Mouse (Mus musculus) neural tube, embryonic 13.5 days (tissue): ENCODE results near the gene Sec16b. TPM values are rescaled to one million over a fixed set of nuclear protein-coding genes. Genes with fewer than 3 reads are reported as not detected.
A peak's percentile ranks its signal among the peaks of the same experiment; 100 is the strongest.

Experiments
- ATAC-seq: fragments of 200-750 bp; cut with Nextera tagmentation; 2 replicates; pipeline ENCODE4 v1.8.0; 2017; ENCODE audit warnings: low read depth, mild to moderate bottlenecking, moderate TSS enrichment, moderate library complexity
- H3K27ac ChIP-seq: fragments of 300-500 bp; sonication (generic); replicated peaks from 2 replicates; pipeline ENCODE4 v1.5.1; 2015; ENCODE audit warnings: moderate library complexity, mild to moderate bottlenecking, inconsistent platforms
- H3K27me3 ChIP-seq: fragments of 300-500 bp; sonication (generic); 2 replicates; pipeline ENCODE4 v1.6.1; 2015; ENCODE audit warnings: mild to moderate bottlenecking, inconsistent platforms
- H3K36me3 ChIP-seq: fragments of 300-500 bp; sonication (generic); 2 replicates; pipeline ENCODE4 v1.6.1; 2015; ENCODE audit warnings: mild to moderate bottlenecking, inconsistent platforms
- H3K4me1 ChIP-seq: fragments of 300-500 bp; sonication (generic); replicated peaks from 2 replicates; pipeline ENCODE4 v1.6.1; 2015; ENCODE audit warnings: inconsistent platforms
- H3K4me2 ChIP-seq: fragments of 300-500 bp; sonication (generic); 2 replicates; pipeline ENCODE4 v1.6.1; 2015; ENCODE audit warnings: inconsistent platforms, mild to moderate bottlenecking, moderate library complexity
- H3K4me3 ChIP-seq: fragments of 300-500 bp; sonication (generic); 2 replicates; pipeline ENCODE4 v1.5.1; 2015; ENCODE audit warnings: mild to moderate bottlenecking, inconsistent platforms
- H3K9ac ChIP-seq: fragments of 300-500 bp; sonication (generic); 2 replicates; pipeline ENCODE4 v1.6.1; 2015; ENCODE audit warnings: moderate library complexity, mild to moderate bottlenecking, inconsistent platforms
- H3K9me3 ChIP-seq: fragments of 300-500 bp; sonication (generic); 2 replicates; pipeline ENCODE4 v1.6.1; 2016; ENCODE audit warnings: inconsistent platforms
- WGBS: fragments of 180-500 bp; shearing (Covaris S2); methylation state at CpG from one replicate; pipeline ENCODE4 v1.1.7; 2015; 5-methylcytosine and 5-hydroxymethylcytosine counted together
- polyA plus RNA-seq: library from polyadenylated mRNA; unstranded; fragments of >200 nt; fragmentation: Nextera tagmentation; extraction: Ambion mirVana; gene quantifications from 2 replicates; pipeline ENCODE4 v1.2.1, GENCODE M21; 2015

The Sec16b gene
- polyA plus RNA-seq, 1 experiment from 2014 or later, result 0.74 TPM

DNA sequence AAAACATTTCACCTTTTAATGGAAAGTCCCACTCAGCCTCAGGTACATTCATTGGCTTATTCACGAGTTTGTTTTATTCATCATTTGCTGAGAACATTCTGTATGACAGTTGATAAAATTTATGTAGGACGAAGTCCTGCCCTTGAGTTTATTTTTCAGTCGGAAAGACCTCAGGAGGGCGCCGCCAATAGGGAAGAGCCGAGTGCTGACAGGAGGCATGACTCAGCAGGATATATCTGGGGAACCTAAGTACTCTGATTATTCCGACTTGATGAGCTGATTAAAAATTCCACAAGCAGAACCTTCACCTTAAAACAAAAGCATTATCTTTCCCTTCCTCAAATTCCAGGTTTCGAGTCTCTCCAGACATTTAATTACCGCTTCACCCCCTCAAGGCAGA lies 26.4 kb upstream of the Sec16b start:
- Histone ChIP-seq H3K9me3 (no peaks in the 10 kb centered on the region), H3K27ac (no peak overlapping the region), H3K4me1 (0 out of 2 replicates have a peak, but pooled peaks cover 3% of the 10 kb centered on the region), H3K27me3 (no peaks in the 10 kb centered on the region), H3K4me3 (no peak overlapping the region), H3K9ac (no peak overlapping the region), H3K36me3 (no peaks in the 10 kb centered on the region), H3K4me2 (no peak overlapping the region)
- 42% methylated on average over 9 of the region's 9 CpGs for whole genome bisulfite sequencing
- no peak for ATAC-seq

DNA sequence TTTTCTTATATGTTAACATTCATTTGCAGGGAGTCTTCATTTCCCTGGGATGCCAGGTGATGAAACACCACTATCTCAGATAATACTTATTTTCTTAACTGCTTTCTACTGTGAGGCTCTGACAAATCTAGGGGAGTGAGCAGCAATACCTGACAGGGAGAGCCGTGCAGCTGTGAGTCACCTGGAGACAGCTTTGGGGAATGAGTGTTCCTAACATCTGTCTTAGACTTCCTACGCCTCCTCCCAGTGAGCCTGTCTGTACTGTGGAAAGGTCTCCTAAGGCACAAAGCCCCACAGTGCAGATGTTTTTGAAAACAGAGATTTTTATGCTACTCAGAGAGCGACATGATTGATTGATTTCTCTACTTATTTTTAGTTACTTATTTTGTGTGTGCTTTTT lies 25.6 kb upstream of the Sec16b start:
- Histone ChIP-seq H3K9me3 (no peaks in the 10 kb centered on the region), H3K36me3 (no peaks in the 10 kb centered on the region), H3K27me3 (no peaks in the 10 kb centered on the region), H3K9ac (no peak overlapping the region), H3K4me2 (no peak overlapping the region), H3K4me3 (no peak overlapping the region), H3K27ac (no peak overlapping the region), H3K4me1 (0 out of 2 replicates have a peak, but pooled peaks cover 3% of the 10 kb centered on the region)
- no peak for ATAC-seq
- WGBS, result 79% methylated on average over 3 of the region's 3 CpGs

DNA sequence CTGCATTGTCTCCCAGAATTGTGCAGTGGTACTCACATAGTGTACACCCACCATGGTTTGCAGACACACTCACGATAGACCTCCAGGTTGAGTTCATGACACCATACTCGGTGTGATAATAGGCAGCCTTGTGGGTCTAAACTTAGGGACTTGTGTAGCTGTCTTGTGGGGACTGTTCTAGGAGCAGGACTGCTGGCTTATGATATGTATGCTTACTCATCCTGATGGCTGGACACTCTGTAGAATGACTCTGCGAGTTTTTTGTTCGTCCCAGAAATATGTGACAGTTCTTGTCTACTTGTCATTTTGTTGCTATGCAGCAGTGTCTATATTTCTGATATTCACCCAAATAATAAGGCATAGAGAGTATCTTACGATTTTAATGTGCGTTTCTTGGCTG lies 24.9 kb upstream of the Sec16b start:
- Histone ChIP-seq H3K4me3 (no peak overlapping the region), H3K4me1 (0 out of 2 replicates have a peak, but pooled peaks cover 3% of the 10 kb centered on the region), H3K4me2 (no peak overlapping the region), H3K9ac (no peak overlapping the region), H3K36me3 (no peaks in the 10 kb centered on the region), H3K27me3 (no peaks in the 10 kb centered on the region), H3K27ac (no peak overlapping the region), H3K9me3 (no peaks in the 10 kb centered on the region)
- WGBS, result 96% methylated on average over 6 of the region's 6 CpGs
- ATAC-seq, result no peak

DNA sequence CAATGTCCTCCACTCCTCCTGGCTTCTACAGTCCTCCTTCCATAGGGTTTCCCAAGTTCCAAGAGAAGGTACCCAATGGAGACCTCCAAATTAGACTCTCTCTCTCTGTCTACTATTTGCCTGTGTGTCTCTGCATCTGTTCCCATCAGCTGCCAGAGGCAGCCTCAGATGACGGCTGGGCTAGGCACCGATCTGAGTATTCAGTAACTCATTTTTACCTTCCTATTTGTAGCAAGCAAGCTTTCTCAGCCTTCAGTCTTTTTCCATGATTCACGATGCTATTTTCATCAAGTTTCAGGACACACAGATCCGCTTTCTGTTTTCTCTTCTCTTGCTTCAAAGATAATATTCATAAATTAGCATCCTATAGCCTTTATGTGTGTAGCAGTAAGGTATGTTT lies 22.4 kb upstream of the Sec16b start:
- Histone ChIP-seq H3K27ac (no peak overlapping the region), H3K36me3 (no peaks in the 10 kb centered on the region)

DNA sequence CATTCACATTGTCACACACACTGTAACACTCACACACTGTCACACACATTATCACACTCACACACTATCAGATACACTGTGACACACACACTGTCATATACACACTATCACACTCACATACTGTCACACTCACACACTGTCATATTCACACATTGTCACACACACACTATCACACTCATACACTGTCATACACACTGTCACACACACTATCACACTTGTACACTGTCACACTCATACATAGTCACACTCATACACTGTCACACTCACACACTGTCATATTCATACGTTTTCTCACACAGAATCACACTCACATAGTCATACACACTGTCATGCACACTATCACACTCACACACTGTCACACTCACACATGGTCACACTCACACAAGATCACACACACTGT lies 5.9 kb upstream of the Sec16b start:
- ATAC-seq, result no peak; the same call in 1 of the 2 replicates

More for the DNA sequence above, 22.4 kb upstream of the Sec16b start:
- no peaks in the 10 kb centered on the region for H3K27me3 ChIP-seq
- H3K4me3 ChIP-seq, result no peak overlapping the region
- no peak overlapping the region for H3K9ac ChIP-seq
- WGBS, result 94% methylated on average over 4 of the region's 4 CpGs
- no peak for ATAC-seq
- H3K4me1 ChIP-seq, result 0 out of 2 replicates have a peak, but pooled peaks cover 3% of the 10 kb centered on the region
- no peak overlapping the region for H3K4me2 ChIP-seq
- H3K9me3 ChIP-seq, result no peaks in the 10 kb centered on the region

DNA sequence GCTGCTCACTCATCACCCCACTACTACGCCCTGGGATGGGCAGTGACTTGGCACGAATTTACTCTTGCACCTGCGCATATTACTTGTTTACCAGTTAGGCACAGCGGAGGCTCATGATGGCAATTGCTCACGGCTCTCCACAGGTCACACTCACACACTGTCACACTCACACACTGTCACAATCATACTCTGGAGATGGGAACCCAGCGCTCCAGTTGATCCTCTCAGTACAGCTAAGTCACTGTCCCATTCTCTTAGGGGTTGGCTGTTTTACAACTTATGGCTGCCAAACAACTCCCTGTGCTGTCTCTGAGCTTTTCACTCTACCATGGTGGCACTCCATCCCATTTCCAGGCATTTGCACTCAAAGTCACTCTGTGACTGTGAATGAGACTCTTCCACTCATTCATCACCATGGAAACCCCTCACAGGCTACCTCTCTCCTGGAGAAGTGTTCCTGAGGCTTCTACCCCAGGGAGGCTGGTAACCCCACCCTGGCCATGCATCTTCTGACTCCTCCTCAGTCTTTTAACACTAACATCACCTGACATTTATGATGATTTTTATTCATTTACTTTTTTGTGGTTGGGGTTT lies 5.1 kb upstream of the Sec16b start:
- Histone ChIP-seq H3K9me3 (no peaks in the 10 kb centered on the region), H3K27ac (no peak overlapping the region), H3K4me2 (no peak overlapping the region), H3K36me3 (no peaks in the 10 kb centered on the region), H3K9ac (no peak overlapping the region), H3K4me3 (no peak overlapping the region), H3K4me1 (no peaks in the 10 kb centered on the region), H3K27me3 (peaks cover 4% of the 10 kb centered on the region; the same call in 1 of the 2 replicates)
- 84% methylated on average over 6 of the region's 6 CpGs for WGBS
- ATAC-seq, result peak; percentile 65

More for the DNA sequence above, 5.9 kb upstream of the Sec16b start:
- no peak overlapping the region for H3K27ac ChIP-seq
- no peaks in the 10 kb centered on the region for H3K4me1 ChIP-seq
- peaks cover 4% of the 10 kb centered on the region; the same call in 1 of the 2 replicates for H3K27me3 ChIP-seq
- no peak overlapping the region for H3K9ac ChIP-seq
- H3K36me3 ChIP-seq, result no peaks in the 10 kb centered on the region
- no peak overlapping the region for H3K4me2 ChIP-seq
- H3K9me3 ChIP-seq, result no peaks in the 10 kb centered on the region
- WGBS, result 87% methylated on average over 1 of the region's 1 CpGs
- no peak overlapping the region for H3K4me3 ChIP-seq

DNA sequence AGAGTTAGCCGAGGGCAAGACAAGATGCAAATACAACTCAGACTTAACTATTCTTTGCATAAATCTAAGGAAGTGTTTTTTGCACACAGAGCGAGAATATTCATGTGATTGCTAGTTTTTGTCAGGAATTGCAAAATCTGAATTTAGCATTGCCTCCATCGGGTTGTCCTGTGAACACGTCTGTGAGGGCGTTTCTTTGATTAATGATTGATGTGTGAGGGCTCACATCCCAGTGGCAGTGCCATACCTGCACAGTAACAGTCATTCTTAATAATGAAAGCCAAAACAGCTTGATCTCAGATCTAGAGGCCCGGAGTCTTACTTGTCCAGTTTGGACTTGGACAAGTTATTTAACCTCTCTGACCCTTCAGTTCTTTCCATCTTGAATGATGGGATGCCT lies 3.5 kb upstream of the Sec16b start:
- Histone ChIP-seq H3K4me2 (no peak overlapping the region), H3K27me3 (peaks cover 4% of the 10 kb centered on the region), H3K4me1 (peaks cover 3% of the 10 kb centered on the region; the same call in 1 of the 2 replicates), H3K36me3 (no peaks in the 10 kb centered on the region), H3K27ac (no peak overlapping the region), H3K9ac (no peak overlapping the region), H3K4me3 (no peak overlapping the region), H3K9me3 (no peaks in the 10 kb centered on the region)
- WGBS, result 72% methylated on average over 6 of the region's 6 CpGs
- no peak for ATAC-seq

DNA sequence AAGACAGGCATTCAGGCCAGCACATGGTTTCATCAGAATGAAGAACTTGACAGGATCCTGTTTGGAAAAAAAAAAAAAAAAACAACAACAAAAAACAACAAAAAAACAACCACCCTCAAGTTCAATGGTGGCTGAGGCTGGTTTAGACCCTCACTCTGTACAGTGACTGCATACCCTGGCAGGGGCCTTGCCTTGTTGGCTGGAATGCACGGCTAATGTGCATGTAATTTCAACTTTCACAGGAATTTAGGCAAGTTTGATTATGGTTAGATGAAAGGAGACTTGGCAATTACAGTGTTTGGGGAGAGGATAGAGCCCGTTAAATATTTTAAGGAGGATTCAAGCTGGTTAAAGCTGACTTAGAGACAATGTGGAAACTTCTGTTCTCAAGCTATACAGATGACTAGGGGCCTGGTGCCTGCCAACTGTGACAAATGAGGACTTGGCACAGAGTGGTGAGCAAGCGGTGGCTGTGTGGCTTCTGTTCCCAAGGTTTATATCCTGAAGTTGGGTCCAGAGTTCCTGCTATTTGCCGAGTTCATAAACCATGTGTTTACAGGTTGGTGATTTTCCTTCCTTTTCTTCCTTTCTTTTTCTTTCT lies 567 bp downstream of the Sec16b start:
- no peaks in the 10 kb centered on the region for H3K36me3 ChIP-seq
- no peak overlapping the region for H3K4me2 ChIP-seq
- H3K4me3 ChIP-seq, result no peak overlapping the region
- no peak overlapping the region for H3K27ac ChIP-seq
- H3K9ac ChIP-seq, result no peak overlapping the region
- peaks cover 11% of the 10 kb centered on the region; the same call in 1 of the 2 replicates for H3K4me1 ChIP-seq
- peaks cover 12% of the 10 kb centered on the region for H3K27me3 ChIP-seq
- WGBS, result 29% methylated on average over 4 of the region's 4 CpGs
- ATAC-seq, result peak; percentile 82; the same call in 1 of the 2 replicates
- no peaks in the 10 kb centered on the region for H3K9me3 ChIP-seq

DNA sequence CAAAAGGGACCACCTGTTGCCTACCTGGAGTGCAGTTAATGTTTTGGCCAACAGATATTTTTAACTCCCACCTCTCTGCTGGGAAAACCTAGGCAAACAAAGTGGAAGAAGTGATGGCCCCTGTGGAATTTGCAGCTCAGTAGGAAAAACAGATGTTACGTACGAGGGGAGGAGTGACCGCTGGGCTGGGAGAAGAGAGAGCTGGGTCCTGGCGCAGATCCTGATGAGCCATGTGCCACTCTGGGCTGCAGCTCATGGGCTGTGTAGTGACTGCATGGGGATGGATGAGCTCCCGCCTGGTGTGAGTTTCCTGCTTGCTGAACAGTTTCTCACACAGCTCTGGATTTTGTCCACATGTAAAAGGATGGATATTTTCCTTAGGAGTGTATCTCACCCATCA lies 1.3 kb downstream of the Sec16b start:
- Histone ChIP-seq H3K36me3 (no peaks in the 10 kb centered on the region), H3K9ac (no peak overlapping the region), H3K4me1 (peaks cover 11% of the 10 kb centered on the region; the same call in 1 of the 2 replicates), H3K4me2 (no peak overlapping the region), H3K4me3 (no peak overlapping the region), H3K9me3 (no peaks in the 10 kb centered on the region), H3K27ac (no peak overlapping the region), H3K27me3 (peaks cover 13% of the 10 kb centered on the region)
- ATAC-seq, result peak; percentile 41; the same call in 1 of the 2 replicates
- WGBS, result 51% methylated on average over 5 of the region's 5 CpGs

DNA sequence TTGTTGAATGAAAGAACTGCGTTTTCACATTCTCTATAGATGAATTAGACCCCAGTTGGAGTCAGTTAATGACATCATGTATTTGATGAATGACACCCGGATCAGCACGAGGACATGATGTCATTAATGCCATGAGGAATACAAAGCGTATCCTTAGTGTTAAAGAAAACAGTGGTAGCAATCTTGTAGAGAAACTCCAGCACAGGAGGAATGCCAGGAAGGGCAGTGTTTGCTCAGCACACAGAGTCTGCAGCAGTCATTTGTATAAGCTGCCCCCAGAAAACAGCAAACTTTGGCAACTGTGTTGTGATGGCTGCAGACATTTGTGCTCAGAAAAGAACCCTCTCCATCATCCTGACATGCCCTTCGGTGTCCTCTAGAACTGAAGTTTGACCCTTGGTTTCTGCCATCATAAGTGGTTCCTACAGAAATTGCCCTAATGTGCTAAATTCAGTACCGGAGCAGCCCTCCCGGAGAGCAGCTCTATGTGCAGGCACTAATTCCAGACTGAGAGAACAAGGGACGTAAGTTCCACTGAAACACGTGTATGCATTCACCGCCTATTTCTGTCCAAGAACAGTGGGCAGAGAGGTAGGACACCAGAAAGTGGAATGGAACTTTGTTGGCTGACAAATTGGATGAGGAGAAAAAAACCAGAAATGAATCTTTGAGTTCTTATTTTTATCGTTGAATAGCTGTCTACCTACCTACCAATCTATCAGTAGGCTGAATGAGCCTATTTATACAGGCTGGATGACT lies 6.3 kb downstream of the Sec16b start:
- H3K4me3 ChIP-seq, result no peak overlapping the region
- 72% methylated on average over 11 of the region's 11 CpGs for WGBS
- no peak overlapping the region for H3K4me2 ChIP-seq
- peaks cover 11% of the 10 kb centered on the region for H3K27me3 ChIP-seq
- peaks cover 11% of the 10 kb centered on the region; the same call in 1 of the 2 replicates for H3K4me1 ChIP-seq
- H3K9ac ChIP-seq, result no peak overlapping the region
- no peaks in the 10 kb centered on the region for H3K36me3 ChIP-seq
- no peaks in the 10 kb centered on the region for H3K9me3 ChIP-seq
- no peak for ATAC-seq
- H3K27ac ChIP-seq, result no peak overlapping the region

DNA sequence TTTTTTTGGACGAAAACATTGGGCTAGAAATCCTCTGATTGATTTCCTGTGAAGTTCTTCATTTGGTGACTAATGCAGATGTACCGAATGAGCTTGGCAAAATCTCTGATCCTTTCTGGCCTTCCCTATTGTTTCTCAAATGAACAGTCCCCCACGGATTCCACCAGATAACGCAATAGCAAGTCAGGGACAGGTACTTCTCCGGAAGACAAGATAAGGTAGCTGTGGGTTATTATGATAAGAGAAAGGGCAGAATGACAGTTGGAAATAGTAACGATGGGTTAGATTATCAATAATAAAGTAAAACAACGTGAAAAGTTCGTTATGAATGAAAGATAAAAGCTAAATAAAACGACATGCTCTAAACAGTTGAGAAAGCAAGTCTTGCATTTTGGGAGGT lies 7.0 kb downstream of the Sec16b start:
- Histone ChIP-seq H3K4me3 (no peak overlapping the region), H3K27me3 (peaks cover 9% of the 10 kb centered on the region), H3K9me3 (no peaks in the 10 kb centered on the region), H3K9ac (no peak overlapping the region), H3K27ac (no peak overlapping the region), H3K36me3 (no peaks in the 10 kb centered on the region), H3K4me1 (peaks cover 17% of the 10 kb centered on the region), H3K4me2 (no peak overlapping the region)
- no peak for ATAC-seq
- 81% methylated on average over 9 of the region's 9 CpGs for WGBS

DNA sequence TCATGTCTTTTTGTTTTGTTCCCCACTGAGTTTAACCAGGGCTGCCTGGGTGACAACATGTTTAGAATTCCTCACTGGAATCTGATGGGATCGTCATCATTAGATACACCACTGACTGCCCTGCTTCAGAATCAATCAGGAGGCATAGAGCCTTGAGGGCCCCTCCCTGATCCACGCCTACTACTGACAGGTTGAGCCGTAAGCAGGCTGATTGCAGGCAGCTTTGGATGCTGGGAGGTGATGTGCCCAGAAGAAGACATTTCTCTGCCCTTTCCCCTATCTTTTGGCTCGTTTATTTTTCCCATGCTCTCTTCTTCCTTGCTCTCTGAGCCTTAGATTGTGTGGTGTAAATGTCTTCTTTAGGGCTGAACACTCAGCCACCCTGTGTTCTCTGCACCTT lies 7.8 kb downstream of the Sec16b start:
- Histone ChIP-seq H3K4me2 (no peak overlapping the region), H3K9me3 (no peaks in the 10 kb centered on the region), H3K4me3 (no peak overlapping the region), H3K4me1 (peaks cover 23% of the 10 kb centered on the region), H3K9ac (no peak overlapping the region), H3K27ac (no peak overlapping the region), H3K27me3 (peaks cover 7% of the 10 kb centered on the region; the same call in 1 of the 2 replicates), H3K36me3 (no peaks in the 10 kb centered on the region)
- no peak for ATAC-seq
- WGBS, result 70% methylated on average over 4 of the region's 4 CpGs
